Mouse (Mus musculus) left cerebral cortex, adult 8-10 months (tissue): ENCODE data around the gene Dzip1. TPM values are rescaled to one million over a fixed set of nuclear protein-coding genes. Genes with fewer than 3 reads are reported as not detected.
A peak's percentile ranks its signal among the peaks of the same experiment; 100 is the strongest.

Experiments used
- DNase-seq, 2 experiments: peaks; one replicate each; pipeline ENCODE4 v3.0.0; 2022; ENCODE audit warnings: low spot score in 2 of 2
- total RNA-seq, 4 experiments: library from RNA; stranded (reverse); gene quantifications; 2 replicates each; pipeline ENCODE4 v1.2.4; 2022

Gene Dzip1
- total RNA-seq, 4 experiments from 2014 or later = 108 to 118 (median 112) TPM

DNA sequence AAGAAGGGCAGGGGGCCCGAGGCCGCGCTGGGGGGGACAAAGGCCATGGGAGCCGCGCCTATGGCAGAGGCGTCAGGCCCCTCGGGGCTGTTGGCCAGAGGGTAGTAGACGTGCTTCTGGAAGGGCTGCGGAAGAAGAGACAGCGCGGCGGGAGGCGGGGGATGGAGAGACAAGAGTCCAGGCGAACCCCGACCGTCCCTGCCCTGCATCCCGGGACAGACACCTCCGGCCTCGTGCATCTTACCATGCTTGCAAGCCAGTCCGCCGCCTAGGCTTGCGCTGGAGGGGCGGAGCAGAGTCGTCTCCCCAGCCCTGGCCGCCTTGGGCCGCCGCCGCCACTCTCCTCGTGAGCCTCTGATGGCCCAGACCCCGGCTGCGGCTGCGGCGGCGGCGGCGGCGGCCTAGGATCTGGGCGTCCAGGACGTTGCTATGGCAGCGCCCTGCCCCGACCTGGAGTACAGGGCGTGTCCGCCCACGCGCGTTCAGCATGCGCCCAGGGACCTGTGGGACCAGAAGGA lies 2.5 kb downstream of the Dzip1 start:
- DNase-seq = no peak

DNA sequence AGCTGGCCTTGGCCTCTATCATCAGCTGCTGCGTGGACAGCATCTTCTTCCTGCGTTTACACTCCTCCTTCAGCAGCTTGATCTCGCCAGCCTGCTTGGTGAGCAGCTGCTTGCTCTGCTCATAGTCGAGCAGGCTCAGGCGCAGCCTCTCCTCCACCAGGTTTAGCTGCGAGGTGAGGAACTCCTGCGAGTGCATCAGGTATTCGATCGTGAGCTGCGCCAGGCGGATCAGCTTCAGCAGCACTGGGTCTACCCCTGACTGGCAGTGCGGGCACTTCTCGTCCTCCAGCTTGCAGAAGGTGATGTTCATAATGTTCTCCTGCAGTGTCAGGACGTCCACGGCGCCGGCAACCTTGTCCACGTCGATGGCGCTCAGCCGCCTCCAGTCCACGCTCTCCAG lies 3.0 kb downstream of the Dzip1 start:
- peak in 1 of 2 experiments; percentile 45 for DNase-seq

DNA sequence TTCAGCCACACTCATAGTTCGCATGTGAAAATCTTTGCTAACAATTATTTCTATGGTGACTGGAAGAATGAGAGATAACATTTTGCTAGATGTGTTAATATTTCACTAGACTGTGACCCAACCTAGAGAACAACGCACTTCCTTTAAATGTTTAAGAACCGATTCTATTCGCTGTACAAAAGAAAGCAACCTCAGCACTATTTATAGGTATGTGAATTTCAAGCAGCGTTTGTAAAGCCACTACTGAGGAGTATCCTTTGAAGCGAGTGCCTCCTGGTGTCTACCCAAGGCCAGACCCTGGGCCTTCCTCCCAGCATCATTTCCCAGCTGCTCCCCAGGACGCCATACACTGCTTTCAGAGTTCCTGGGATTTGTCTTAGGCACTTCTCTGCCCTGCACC lies 4.6 kb downstream of the Dzip1 start:
- DNase-seq = no peak

DNA sequence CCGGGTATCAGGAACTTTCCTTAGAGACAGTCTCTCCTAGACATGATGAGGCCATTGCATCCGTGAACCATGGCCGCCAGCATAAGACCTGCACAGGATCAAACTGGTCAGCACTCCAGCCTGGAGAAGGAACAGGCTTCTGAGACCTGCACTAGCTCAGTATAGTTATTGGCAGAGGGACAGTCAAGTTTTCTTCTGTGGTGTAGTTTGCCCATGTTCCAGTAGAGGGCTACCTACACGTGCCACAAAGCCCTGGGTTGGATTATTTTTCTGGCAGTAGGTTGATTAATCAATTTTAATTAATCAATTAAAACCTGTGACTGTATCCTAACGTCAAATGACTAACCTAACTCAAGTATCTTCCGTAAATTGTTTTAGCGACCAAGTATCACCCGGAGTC lies 6.2 kb downstream of the Dzip1 start:
- no peak for DNase-seq

DNA sequence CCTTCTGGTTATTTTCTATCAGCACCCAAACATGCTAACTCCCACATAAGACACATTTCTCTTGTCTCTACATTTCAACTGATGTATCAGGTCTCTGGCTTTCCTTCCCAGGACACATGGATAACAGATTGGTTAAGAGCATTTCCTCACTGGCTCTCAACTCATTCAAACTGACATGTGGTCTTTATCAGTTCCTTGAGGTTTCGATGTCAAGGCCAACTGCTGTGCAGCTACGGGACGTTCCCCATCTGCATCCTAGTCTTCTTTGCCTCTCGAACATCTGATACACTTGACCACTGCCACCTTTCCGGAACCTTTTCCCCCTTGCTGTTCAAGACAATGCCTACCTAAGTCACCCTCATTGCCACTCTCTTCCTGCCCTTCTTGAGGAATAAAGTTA lies 11.6 kb downstream of the Dzip1 start:
- no peak for DNase-seq

DNA sequence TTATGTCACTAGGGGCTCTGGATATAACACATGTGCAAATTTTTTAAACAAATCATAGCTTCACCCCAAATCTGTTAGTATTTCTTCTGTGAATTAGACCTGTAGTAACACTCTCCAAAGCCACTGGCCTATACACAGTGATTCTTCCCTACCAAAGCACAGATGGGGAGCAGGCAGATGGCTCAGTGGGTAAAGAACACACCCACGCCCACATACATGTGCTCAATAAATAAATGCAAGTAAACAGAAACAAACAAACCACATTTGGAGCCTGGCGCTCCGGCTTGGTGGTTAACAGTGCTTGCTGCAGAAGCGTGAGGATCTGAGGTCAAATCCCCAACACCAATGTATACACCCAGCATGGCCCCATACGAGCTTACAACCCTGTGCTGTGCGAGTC lies 13.7 kb downstream of the Dzip1 start:
- DNase-seq = no peak

DNA sequence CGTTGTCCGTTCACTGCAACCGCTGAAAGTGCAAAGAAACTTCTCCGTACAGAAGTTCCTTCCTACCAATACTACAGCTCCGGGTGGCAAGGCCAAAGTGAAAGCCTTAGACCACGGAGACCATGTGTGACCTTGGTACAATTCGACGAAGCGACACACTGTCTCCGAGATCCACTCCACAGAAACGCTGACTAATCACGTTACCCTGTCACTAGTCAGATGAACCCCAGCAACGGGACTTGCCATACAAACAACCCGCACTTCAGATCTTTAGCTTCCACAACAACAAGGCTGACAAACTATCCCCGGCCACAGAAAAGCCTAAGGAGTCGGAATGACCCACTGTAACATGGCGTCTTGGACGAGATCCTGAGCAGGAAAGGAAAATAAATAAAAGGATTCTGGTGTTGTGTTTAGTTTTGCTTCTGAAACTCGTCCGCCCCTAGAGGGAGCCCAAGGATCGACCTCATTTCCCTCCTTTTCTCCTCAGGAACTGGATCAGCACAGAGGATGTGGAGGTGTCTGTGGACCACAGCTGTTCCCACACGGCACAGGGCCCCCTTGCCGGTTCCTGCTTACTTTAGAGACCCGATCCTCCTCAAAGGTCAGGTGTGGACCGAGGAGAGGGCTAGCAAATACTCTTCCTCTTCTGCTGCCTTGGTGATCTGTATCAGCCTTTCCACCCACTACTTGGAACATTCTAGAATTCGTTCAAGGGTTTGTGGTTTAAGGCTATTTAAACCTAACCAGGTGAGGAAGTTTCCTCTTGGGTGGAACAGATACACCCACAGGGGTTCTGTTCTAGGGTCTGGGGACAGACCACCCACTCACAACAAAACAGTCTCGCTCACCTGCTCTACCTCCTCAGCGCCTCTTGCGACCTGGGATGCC lies 14.7 kb downstream of the Dzip1 start:
- DNase-seq = peak; percentile 32 to 45

DNA sequence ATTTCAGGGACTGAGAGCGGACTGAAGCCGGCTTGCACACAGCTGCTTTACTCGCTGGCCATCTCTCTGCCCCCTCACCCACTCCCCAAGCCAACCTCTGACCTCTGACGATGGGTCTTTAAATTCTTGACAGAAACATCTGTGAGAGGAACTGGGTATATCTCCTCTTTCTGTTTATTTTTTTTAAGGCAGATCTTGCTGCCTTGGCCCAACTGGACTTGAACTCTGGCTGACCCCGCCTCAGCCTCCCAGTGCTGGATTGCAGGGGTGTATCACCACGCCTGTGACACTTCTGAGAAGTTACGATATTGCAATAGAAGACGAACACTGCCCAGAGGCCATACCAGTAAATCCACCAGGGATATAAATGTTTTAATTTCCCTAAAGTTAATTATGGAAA lies 15.4 kb downstream of the Dzip1 start:
- no peak for DNase-seq

DNA sequence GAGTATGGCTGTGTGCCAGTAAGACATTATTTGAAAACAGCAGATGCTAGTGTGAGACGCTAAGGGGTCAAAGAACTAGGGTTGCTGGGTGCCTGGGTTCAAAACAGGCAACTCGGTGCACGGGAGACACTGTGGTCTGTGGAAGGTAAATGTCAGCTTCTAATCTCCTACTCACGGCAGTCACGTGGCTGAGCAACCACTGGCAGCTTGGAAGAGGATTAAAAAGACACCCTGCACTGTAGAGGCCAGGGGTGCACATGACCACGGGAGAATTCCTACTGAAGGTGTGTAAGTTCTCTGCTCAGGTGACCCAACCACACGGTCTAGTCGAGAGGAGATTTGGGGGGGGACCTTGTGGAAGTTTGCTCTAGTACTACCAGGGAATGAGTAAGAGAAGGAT lies 17.7 kb downstream of the Dzip1 start:
- DNase-seq = no peak

DNA sequence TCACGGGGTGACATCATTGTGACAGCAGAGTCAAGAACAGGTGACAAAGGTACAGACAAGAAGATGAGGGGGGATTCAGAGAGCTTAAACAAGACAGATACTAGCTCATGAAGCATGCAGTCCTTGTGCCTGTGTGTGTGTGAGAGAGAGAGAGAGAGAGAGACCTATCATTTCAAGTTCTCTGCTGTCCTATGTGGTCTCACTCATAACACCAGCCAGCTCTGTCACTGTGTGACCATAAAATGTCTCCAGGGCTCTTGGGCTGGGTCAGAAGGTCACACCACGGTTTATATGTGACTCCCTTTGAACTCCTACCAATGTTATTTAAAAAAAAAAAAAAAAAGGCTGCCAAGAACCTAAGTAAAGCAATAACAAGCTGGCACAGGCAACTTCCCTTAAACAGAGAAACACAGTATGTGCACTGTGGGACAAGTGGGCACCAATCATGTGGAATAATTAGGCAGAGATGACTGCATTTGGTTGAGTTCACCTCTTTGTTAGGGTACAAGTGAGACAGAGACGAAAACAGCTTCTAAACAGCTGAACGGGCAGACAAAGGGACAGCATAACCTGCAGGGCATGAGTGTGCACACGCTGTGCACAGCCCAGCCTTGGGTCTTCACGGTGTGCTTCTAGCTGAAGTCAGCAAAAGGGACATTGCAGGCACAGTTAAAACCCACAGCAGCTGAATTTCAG lies 21.2 kb downstream of the Dzip1 start:
- DNase-seq = no peak

DNA sequence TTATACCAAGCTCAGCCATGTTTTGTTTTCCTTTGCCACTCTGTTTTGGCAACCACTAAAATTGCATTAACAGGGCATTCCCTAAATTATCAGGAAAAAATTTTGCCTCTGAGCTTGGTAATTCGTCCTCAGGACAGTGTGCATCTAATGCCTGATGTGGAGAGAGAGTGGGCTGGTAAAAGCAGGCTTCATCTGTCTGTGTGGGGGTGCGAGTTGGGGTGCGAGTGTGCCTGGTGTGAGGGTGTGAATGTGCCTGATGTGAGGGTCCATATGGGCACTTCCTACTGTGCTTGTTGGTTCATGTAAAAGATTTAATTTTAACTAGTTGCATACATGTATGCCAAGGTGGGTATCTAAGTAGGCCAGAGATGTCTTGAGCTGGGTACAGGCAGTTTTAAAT lies 21.9 kb downstream of the Dzip1 start:
- DNase-seq = no peak

DNA sequence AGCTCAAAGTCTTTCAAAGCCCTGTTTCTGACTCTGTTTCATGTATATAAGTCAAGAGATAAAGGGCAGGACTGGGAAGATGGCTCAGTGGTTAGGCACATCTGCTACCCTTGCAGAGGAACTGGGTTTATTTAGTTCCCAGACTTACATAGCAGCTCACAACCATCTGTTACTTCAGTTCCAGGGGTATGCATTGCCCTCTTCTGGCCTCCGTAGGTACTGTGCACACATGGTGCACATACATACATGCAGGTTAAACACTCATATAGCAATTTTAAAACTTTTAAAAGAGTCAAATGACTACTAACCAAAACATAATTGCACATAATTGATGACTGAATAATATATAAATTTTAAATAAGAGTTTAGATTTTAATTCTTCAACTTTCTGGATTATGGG lies 24.3 kb downstream of the Dzip1 start:
- DNase-seq = no peak

DNA sequence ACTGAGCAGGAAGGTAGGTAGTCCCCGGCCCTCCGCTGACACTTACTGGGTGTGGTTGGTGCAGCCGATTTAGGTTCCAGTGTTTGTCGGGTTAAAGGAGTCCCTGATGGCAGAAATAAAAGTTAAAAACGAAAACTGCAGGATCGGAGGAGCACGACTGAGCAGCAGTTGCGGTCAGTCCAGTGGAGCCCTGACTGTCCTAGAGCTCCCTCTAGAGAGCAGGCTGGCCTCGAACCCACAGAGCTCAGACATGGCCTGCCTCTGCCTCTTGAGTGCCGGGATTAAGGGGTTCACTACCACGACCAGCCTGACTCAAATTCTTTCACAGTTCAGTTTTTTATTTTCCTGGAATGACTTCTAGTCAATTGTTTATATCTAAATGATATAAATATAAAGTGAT lies 25.3 kb downstream of the Dzip1 start:
- DNase-seq = no peak

DNA sequence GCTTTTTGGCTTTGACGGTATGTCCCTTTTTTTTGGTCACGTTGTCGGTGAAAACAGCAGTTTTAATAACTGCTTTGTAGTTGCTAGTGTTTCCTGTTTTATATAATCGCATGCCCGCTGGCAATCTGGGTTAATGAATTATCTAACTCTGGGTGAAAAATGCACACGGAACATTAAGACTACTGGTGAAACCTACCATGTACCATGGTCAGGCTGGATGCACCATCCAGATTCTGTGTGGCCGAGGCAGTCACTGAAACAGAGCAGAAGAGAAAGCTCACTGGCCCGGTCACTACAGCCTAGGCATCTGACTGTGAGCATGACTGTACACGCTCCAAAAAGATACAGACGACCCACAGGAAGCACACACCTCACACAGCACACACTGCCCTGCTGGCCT lies 29.6 kb downstream of the Dzip1 start:
- no peak for DNase-seq

DNA sequence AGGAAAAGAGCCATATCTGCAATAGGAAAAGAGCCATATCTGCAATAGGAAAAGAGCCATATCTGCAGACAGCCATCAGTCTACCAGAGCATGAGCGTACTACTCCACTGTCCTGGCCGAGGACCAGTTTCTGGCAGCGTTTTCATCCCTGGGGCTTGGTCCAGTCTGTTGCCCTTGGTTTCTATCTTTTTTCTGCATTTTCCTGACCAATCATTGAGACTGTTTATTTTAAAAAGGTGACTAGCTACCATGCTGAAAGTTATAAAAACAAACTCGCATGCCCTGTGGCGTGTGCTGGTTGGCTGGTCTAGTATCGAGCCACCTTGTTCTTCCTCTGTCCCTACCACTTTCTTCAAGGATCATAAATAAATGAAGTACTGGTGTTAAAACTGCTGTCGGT lies 30.0 kb downstream of the Dzip1 start:
- no peak for DNase-seq

DNA sequence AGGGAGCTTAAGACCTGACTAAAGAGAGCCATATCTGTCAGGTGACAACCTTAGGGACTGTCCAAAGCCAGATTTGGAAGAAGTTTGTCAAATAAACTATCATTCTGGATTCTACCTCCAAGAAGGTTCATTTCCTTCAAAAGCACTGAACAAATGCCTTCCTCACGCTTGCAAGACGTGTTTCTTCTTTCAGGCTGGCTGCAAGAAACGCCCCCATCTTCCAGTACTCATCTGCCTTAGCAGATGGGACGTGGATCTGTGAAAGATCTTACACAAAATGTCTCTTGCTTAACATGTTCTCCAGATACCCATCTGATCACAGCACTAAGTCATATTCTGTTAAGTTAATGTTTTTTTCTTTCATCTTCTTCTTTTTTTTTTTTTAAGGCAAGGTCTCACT lies 35.2 kb downstream of the Dzip1 start:
- DNase-seq = peak in 1 of 2 experiments; percentile 85

DNA sequence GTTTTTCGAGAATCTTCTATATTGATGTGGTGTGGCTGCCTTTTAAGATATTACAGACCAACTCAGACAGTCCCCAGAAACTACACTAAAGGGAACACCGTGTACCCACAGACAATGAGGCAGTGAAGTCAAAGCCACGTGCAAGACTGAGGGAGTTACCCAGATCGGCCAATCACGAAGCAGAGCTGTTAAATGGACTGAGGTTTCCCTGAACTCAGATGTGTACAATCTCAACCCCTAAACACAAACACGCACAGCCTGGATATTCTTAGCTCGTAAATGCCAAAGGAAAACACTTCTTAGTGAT lies 41.1 kb downstream of the Dzip1 start:
- no peak for DNase-seq

DNA sequence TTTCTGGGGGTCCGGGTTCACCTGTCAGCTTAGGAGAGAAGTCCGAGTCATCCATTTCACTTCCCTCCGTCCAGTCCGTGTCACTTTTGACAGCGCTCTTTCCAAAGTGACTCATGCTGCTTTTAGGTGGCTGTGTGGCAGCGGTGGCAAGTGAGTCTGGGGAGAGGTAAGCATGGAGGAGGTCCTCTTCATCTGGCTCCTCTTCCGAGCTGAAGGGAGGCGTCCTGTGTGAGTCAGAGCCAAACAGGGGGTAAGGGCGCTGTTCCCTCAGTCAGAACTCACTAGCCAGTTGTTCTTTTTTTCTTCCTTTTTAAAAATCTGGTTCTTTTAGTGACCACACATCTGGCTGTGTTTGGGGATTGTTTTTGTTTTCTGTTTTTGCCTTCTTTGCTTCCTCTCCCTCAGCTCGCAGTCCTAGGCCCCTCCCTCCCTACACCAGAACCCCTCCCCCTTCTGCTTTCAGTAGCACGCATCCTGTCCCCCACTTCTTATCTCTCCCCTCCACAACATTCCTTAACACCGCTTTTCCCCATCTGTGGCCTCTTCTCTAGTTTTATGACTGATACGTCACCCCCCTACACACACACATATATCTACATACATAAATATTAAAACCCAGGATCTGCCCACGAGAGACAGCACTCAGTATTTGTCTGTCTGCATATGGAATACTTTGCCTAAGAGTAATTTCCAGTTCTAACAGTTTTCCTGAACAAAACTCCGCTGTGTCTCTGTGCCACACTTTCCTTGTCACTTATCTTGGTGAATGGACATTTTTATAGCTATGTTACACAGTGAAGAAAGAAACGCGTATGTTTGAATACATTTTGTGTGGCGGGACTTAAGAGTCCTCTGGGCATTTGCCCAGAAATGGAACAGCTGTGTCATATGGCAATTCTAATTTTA lies 41.7 kb downstream of the Dzip1 start:
- DNase-seq = no peak

DNA sequence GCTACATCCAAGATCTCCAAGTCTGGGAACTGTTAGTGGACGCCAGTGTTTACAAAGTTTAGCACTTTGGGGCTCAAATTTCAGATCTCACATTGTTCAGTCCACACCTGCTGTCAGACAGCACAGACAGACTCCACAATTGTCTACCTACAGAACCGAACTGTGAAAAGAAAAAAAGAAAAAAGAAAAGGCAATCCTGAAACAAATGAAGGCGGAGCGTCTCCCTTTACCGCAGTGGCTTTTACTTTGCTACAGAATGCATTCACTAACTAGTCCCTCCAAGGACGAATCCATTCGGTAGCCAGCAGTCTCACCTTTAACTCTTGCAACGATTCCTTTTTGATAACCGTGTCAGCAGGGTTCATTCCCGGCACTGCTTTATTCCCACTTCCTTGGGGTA lies 44.6 kb downstream of the Dzip1 start:
- DNase-seq = no peak

DNA sequence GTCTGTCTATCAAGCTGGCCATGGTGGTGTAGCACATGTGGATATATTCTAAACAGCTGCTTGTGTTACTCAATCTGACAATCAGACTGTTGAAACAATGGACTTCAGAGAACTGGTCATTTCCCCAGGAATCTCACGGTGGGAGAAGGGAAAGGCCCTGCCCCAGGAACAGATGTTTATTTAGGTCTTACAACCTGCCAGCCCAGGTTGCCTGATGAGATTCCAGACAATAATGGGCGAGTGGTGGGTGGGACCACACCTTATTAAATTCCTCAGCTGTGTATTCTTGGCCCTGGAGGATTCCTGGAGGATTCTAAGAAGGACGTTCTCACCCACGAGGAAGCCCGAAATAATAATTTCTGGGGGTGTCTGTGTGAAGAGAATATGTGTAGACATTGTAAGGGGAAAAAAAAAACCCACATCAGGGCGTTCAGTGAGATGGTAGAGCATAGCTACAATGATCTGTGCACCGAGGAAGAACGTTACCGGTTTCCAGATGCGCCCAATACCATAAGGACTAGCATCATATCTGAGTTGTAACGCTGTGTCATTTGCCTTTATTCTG lies 46.8 kb downstream of the Dzip1 start:
- no peak for DNase-seq

DNA sequence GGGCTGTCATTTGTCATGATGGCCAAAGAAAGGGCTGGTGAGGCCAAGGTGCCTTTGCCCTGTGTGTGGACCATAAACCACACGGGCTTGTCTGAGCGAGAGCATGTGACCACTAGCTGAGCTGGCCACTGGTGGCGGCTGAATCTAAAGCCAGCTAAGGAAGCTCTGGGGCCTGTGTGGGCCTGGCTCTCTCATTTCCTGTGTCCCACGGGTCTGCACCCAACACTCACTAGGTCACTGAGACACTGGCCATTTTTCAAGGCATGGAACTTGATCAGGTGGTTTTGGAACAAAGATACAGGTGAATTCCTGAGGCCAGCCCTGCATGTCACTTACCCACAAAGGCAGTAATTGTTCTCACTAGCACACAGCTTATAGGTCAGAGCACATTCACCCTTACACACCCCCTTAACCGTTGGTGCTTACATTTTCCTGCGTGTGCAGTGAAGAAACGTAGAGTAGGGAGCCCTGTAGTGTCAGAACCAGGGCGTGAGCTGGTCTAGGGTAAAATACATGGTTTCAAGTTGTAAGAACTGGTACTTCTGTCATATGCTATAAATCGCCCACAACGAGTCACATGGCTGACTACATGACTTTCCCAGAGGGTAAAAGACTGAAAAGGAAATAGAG lies 50.4 kb downstream of the Dzip1 start:
- DNase-seq = no peak
